Mouse (Mus musculus): ENCODE results near the gene Dguok.

Gene Dguok

GRCm38 (mm10) chr6:83503361-83503760 is 3.4 kb downstream of the Dguok start:
- in situ Hi-C loops (cut with MboI; ENCODE audit: low pct_unique_long_range_greater_than_20kb in 1 of 2, low sequenced_read_pairs in 2 of 2, unreplicated experiment in 1 of 2): loop anchor here in 1 of 2 experiments (10.0 kb wide), 1 partner anchor 149 kb away; no protein-coding TSS in a partner anchor

- in situ Hi-C loops (cut with MboI; ENCODE audit: low pct_unique_long_range_greater_than_20kb in 1 of 2, low sequenced_read_pairs in 2 of 2, unreplicated experiment in 1 of 2): loop anchor here in 1 of 2 experiments (10.0 kb wide), 1 partner anchor 148 kb away; no protein-coding TSS in a partner anchor
These were observed 4.1 kb downstream of the Dguok start for GRCm38 (mm10) chr6:83502656-83503055.

- in situ Hi-C loops (cut with MboI; ENCODE audit: low pct_unique_long_range_greater_than_20kb in 1 of 2, low sequenced_read_pairs in 2 of 2, unreplicated experiment in 1 of 2): loop anchor here in 1 of 2 experiments (10.0 kb wide), 1 partner anchor 147 kb away; no protein-coding TSS in a partner anchor
These were observed 5.1 kb downstream of the Dguok start for GRCm38 (mm10) chr6:83501524-83502310.

GRCm38 (mm10) chr6:83500462-83500861 is 6.3 kb downstream of the Dguok start:
- in situ Hi-C loops (cut with MboI; ENCODE audit: low pct_unique_long_range_greater_than_20kb in 1 of 2, low sequenced_read_pairs in 2 of 2, unreplicated experiment in 1 of 2): loop anchor here in 1 of 2 experiments (10.0 kb wide), 1 partner anchor 146 kb away; no protein-coding TSS in a partner anchor

- in situ Hi-C loops (cut with MboI; ENCODE audit: low pct_unique_long_range_greater_than_20kb in 1 of 2, low sequenced_read_pairs in 2 of 2, unreplicated experiment in 1 of 2): no loop called here
These were observed 7.7 kb downstream of the Dguok start for GRCm38 (mm10) chr6:83499078-83499477.

GRCm38 (mm10) chr6:83496753-83497710 is 9.7 kb downstream of the Dguok start:
- in situ Hi-C loops (cut with MboI; ENCODE audit: low pct_unique_long_range_greater_than_20kb in 1 of 2, low sequenced_read_pairs in 2 of 2, unreplicated experiment in 1 of 2): no loop called here

GRCm38 (mm10) chr6:83496009-83496752 is 10.6 kb downstream of the Dguok start:
- in situ Hi-C loops (cut with MboI; ENCODE audit: low pct_unique_long_range_greater_than_20kb in 1 of 2, low sequenced_read_pairs in 2 of 2, unreplicated experiment in 1 of 2): no loop called here

- in situ Hi-C loops (cut with MboI; ENCODE audit: low pct_unique_long_range_greater_than_20kb in 1 of 2, low sequenced_read_pairs in 2 of 2, unreplicated experiment in 1 of 2): no loop called here
These were observed 16.1 kb downstream of the Dguok start for GRCm38 (mm10) chr6:83490622-83491021.

GRCm38 (mm10) chr6:83488200-83488599 is 18.6 kb downstream of the Dguok start:
- in situ Hi-C loops (cut with MboI; ENCODE audit: low pct_unique_long_range_greater_than_20kb in 1 of 2, low sequenced_read_pairs in 2 of 2, unreplicated experiment in 1 of 2): loop anchor here in 1 of 2 experiments (5.0 kb wide), 1 partner anchor 136 kb away; no protein-coding TSS in a partner anchor

GRCm38 (mm10) chr6:83487298-83487697 is 19.5 kb downstream of the Dguok start:
- in situ Hi-C loops (cut with MboI; ENCODE audit: low pct_unique_long_range_greater_than_20kb in 1 of 2, low sequenced_read_pairs in 2 of 2, unreplicated experiment in 1 of 2): loop anchor here in 1 of 2 experiments (5.0 kb wide), 1 partner anchor 135 kb away; no protein-coding TSS in a partner anchor

- in situ Hi-C loops (cut with MboI; ENCODE audit: low pct_unique_long_range_greater_than_20kb in 1 of 2, low sequenced_read_pairs in 2 of 2, unreplicated experiment in 1 of 2): loop anchor here in 1 of 2 experiments (5.0 kb wide), 1 partner anchor 134 kb away; no protein-coding TSS in a partner anchor
These were observed 20.9 kb downstream of the Dguok start for GRCm38 (mm10) chr6:83485854-83486253.

GRCm38 (mm10) chr6:83483776-83484175 is 23.0 kb downstream of the Dguok start:
- in situ Hi-C loops (cut with MboI; ENCODE audit: low pct_unique_long_range_greater_than_20kb in 1 of 2, low sequenced_read_pairs in 2 of 2, unreplicated experiment in 1 of 2): no loop called here

- in situ Hi-C loops (cut with MboI; ENCODE audit: low pct_unique_long_range_greater_than_20kb in 1 of 2, low sequenced_read_pairs in 2 of 2, unreplicated experiment in 1 of 2): no loop called here
These were observed 24.2 kb downstream of the Dguok start for GRCm38 (mm10) chr6:83482418-83483085.

- in situ Hi-C loops (cut with MboI; ENCODE audit: low pct_unique_long_range_greater_than_20kb in 1 of 2, low sequenced_read_pairs in 2 of 2, unreplicated experiment in 1 of 2): no loop called here
These were observed 26.6 kb downstream of the Dguok start for GRCm38 (mm10) chr6:83480019-83480655.

GRCm38 (mm10) chr6:83479193-83479592 is 27.6 kb downstream of the Dguok start:
- in situ Hi-C loops (cut with MboI; ENCODE audit: low pct_unique_long_range_greater_than_20kb in 1 of 2, low sequenced_read_pairs in 2 of 2, unreplicated experiment in 1 of 2): loop anchor here in 1 of 2 experiments (5.0 kb wide), 1 partner anchor 122 kb away; no protein-coding TSS in a partner anchor

- in situ Hi-C loops (cut with MboI; ENCODE audit: low pct_unique_long_range_greater_than_20kb in 1 of 2, low sequenced_read_pairs in 2 of 2, unreplicated experiment in 1 of 2): loop anchor here in 1 of 2 experiments (5.0 kb wide), 1 partner anchor 121 kb away; no protein-coding TSS in a partner anchor
These were observed 28.1 kb downstream of the Dguok start for GRCm38 (mm10) chr6:83478628-83479027.

- in situ Hi-C loops (cut with MboI; ENCODE audit: low pct_unique_long_range_greater_than_20kb in 1 of 2, low sequenced_read_pairs in 2 of 2, unreplicated experiment in 1 of 2): loop anchor here in 1 of 2 experiments (5.0 kb wide), 1 partner anchor 121 kb away; no protein-coding TSS in a partner anchor
These were observed 28.6 kb downstream of the Dguok start for GRCm38 (mm10) chr6:83478217-83478616.

Measured in mouse embryonic stem cell (cell line).